Mouse (Mus musculus) ovary, adult 18-20 months (tissue): ENCODE results near the gene Stat3.

ENCODE experiments used
- DNase-seq: peaks from one replicate; pipeline ENCODE4 v3.0.0; 2022; ENCODE audit warnings: low spot score, mixed read lengths

Stat3 gene

GRCm38 (mm10) chr11:100924386-100924919, 14.9 kb downstream of the Stat3 start:
- no peak for DNase-seq

- no peak for DNase-seq
These were observed 18.3 kb downstream of the Stat3 start for GRCm38 (mm10) chr11:100920887-100921624.

GRCm38 (mm10) chr11:100918007-100918406, 21.3 kb downstream of the Stat3 start:
- no peak for DNase-seq

GRCm38 (mm10) chr11:100916432-100916971, 22.8 kb downstream of the Stat3 start:
- no peak for DNase-seq

- DNase-seq = no peak
These were observed 24.3 kb downstream of the Stat3 start for GRCm38 (mm10) chr11:100915063-100915462.

GRCm38 (mm10) chr11:100914415-100914814, 24.9 kb downstream of the Stat3 start:
- DNase-seq = no peak

- no peak for DNase-seq
These were observed 26.8 kb downstream of the Stat3 start for GRCm38 (mm10) chr11:100912401-100913155.

GRCm38 (mm10) chr11:100908567-100908966, 30.8 kb downstream of the Stat3 start:
- no peak for DNase-seq

GRCm38 (mm10) chr11:100908112-100908511, 31.2 kb downstream of the Stat3 start:
- DNase-seq = no peak

- no peak for DNase-seq
These were observed 32.5 kb downstream of the Stat3 start for GRCm38 (mm10) chr11:100906885-100907284.

- DNase-seq = no peak
These were observed 33.4 kb downstream of the Stat3 start for GRCm38 (mm10) chr11:100905929-100906328.

GRCm38 (mm10) chr11:100904580-100905351, 34.6 kb downstream of the Stat3 start:
- no peak for DNase-seq

- DNase-seq = no peak
These were observed 40.7 kb downstream of the Stat3 start for GRCm38 (mm10) chr11:100898441-100899199.

GRCm38 (mm10) chr11:100897294-100898231, 41.8 kb downstream of the Stat3 start:
- DNase-seq = no peak

- no peak for DNase-seq
These were observed 43.3 kb downstream of the Stat3 start for GRCm38 (mm10) chr11:100896078-100896477.

- DNase-seq = no peak
These were observed 45.0 kb downstream of the Stat3 start for GRCm38 (mm10) chr11:100894146-100894918.

GRCm38 (mm10) chr11:100893482-100893881, 45.9 kb downstream of the Stat3 start:
- DNase-seq = peak; percentile 83

- no peak for DNase-seq
These were observed 46.9 kb downstream of the Stat3 start for GRCm38 (mm10) chr11:100892435-100892834.
